In genomic region chr17:78206421-78206820, GRCm38 (mm10) we compare ENCODE assay signal across 14 mouse cellular contexts. TPM values are rescaled to one million over a fixed set of nuclear protein-coding genes. Genes with fewer than 3 reads are reported as not detected.
DNase-seq lines count a peak whose midpoint lies in the region; ATAC-seq and TF ChIP-seq lines count a peak whose summit lies in the region.
"Had no signal": no experiment of that assay in that cellular context is flagged by ENCODE, and none has a peak within 500 bp of the region (broad histone marks: within the 10 kb centered on the region; RNA-seq: fewer than 3 reads in every experiment).

No protein-coding gene starts in this region.

- H3K4me1 ChIP-seq in kidney, embryonic 15.5 days, result peaks cover 56% of the 10 kb centered on the region
- peaks cover 53% of the 10 kb centered on the region for H3K4me1 ChIP-seq in limb, embryonic 14.5 days (ENCODE audit: control insufficient read depth, insufficient read depth, low read length)
- H3K4me1 ChIP-seq in intestine, embryonic 16.5 days (ENCODE audit: control insufficient read depth, insufficient read depth, low read length), result peaks cover 42% of the 10 kb centered on the region

- H3K4me3 ChIP-seq in kidney, embryonic 15.5 days (replicated peaks), result no peak overlapping the region
- H3K4me3 ChIP-seq in limb, embryonic 14.5 days (replicated peaks; ENCODE audit: low read length), result no peak overlapping the region
- no peak overlapping the region for H3K4me3 ChIP-seq in intestine, embryonic 16.5 days (ENCODE audit: low read length)
- H3K4me3 ChIP-seq: forebrain, embryonic 15.5 days; heart, embryonic 12.5 days; midbrain, embryonic 10.5 days had no signal

- 0 out of 2 replicates have a peak overlapping the region, but pooled peaks have one; percentile 18 for H3K27ac ChIP-seq in kidney, embryonic 15.5 days
- no peak overlapping the region for H3K27ac ChIP-seq in limb, embryonic 14.5 days (replicated peaks; ENCODE audit: low read depth, low read length)
- H3K27ac ChIP-seq in intestine, embryonic 16.5 days (ENCODE audit: low read length), result no peak overlapping the region
- H3K27ac ChIP-seq: forebrain, embryonic 15.5 days; hindbrain, postnatal 0 days; midbrain, embryonic 10.5 days had no signal

- peak; percentile 69 for DNase-seq in adrenal gland, postnatal 14 days
- DNase-seq in adrenal gland, adult 8-10 months, result no peak
- DNase-seq in kidney, adult 18-20 months, result no peak
- peak; percentile 57 for DNase-seq in limb, embryonic 14.5 days (ENCODE audit: low spot score)
- DNase-seq in testis, postnatal 14 days (ENCODE audit: low spot score), result peak; percentile 22
- no peak for DNase-seq in frontal cortex, postnatal 14 days (ENCODE audit: low spot score in 2 of 2)
- DNase-seq: layer of hippocampus, adult 9-11 months; thymus, adult 2 months had no signal

- WGBS in kidney, embryonic 15.5 days, result 24% methylated on average over 2 of the region's 2 CpGs
- 6% methylated on average over 2 of the region's 2 CpGs for WGBS in limb, embryonic 14.5 days
- WGBS in intestine, embryonic 16.5 days, result 27% methylated on average over 2 of the region's 2 CpGs

- no peaks in the 10 kb centered on the region for H3K9me3 ChIP-seq in kidney, embryonic 15.5 days (replicated peaks)
- H3K9me3 ChIP-seq in limb, embryonic 14.5 days (ENCODE audit: control insufficient read depth, low read length), result no peaks in the 10 kb centered on the region
- no peaks in the 10 kb centered on the region for H3K9me3 ChIP-seq in intestine, embryonic 16.5 days (ENCODE audit: control insufficient read depth, low read length)
- H3K9me3 ChIP-seq: forebrain, embryonic 15.5 days; heart, embryonic 12.5 days; midbrain, embryonic 10.5 days had no signal

- TF ChIP-seq POLR2A in limb, embryonic 14.5 days (IDR thresholded peaks at IDR 0.05; ENCODE audit: borderline replicate concordance, extremely low read depth, insufficient read depth, insufficient read length), result no peak

- H3K27me3 ChIP-seq in kidney, embryonic 15.5 days, result no peaks in the 10 kb centered on the region
- no peaks in the 10 kb centered on the region for H3K27me3 ChIP-seq in limb, embryonic 14.5 days (ENCODE audit: control insufficient read depth, insufficient read depth, low read length)
- H3K27me3 ChIP-seq in intestine, embryonic 16.5 days (replicated peaks; ENCODE audit: control insufficient read depth, insufficient read depth, low read length), result no peaks in the 10 kb centered on the region
- H3K27me3 ChIP-seq: forebrain, embryonic 15.5 days had no signal

- H3K36me3 ChIP-seq in kidney, embryonic 15.5 days, result no peaks in the 10 kb centered on the region
- 0 out of 2 replicates have a peak, but pooled peaks cover 3% of the 10 kb centered on the region for H3K36me3 ChIP-seq in limb, embryonic 14.5 days (ENCODE audit: control insufficient read depth, insufficient read depth, low read length)
- H3K36me3 ChIP-seq in intestine, embryonic 16.5 days (ENCODE audit: control insufficient read depth, insufficient read depth, low read length), result no peaks in the 10 kb centered on the region
- H3K36me3 ChIP-seq: forebrain, embryonic 15.5 days; heart, embryonic 12.5 days had no signal

- no peak overlapping the region for H3K4me2 ChIP-seq in kidney, embryonic 15.5 days
- H3K4me2 ChIP-seq in limb, embryonic 14.5 days (replicated peaks; ENCODE audit: low read depth, low read length, severe bottlenecking), result no peak overlapping the region
- no peak overlapping the region for H3K4me2 ChIP-seq in intestine, embryonic 16.5 days (ENCODE audit: low read depth, low read length)
- H3K4me2 ChIP-seq: forebrain, embryonic 15.5 days; heart, embryonic 12.5 days had no signal

- no peak overlapping the region for H3K9ac ChIP-seq in kidney, embryonic 15.5 days
- no peak overlapping the region for H3K9ac ChIP-seq in limb, embryonic 14.5 days (ENCODE audit: low read depth, low read length, severe bottlenecking)
- H3K9ac ChIP-seq in intestine, embryonic 16.5 days (ENCODE audit: low read depth, low read length), result no peak overlapping the region
- H3K9ac ChIP-seq: forebrain, embryonic 15.5 days; heart, embryonic 12.5 days had no signal

- no peak for ATAC-seq in kidney, embryonic 15.5 days (replicated peaks; ENCODE audit: low FRiP score)
- peak; percentile 34; the same call in 1 of the 2 replicates for ATAC-seq in limb, embryonic 14.5 days (ENCODE audit: low FRiP score, low read depth)
- no peak; the same call in 1 of the 2 replicates for ATAC-seq in intestine, embryonic 16.5 days
- ATAC-seq: forebrain, embryonic 15.5 days; hindbrain, postnatal 0 days had no signal

RNA-seq across cellular contexts. Expression of gene Crim1, which starts 6.4 kb away (rescaled TPM):
- total RNA-seq in adrenal gland, postnatal 14 days (2021), result 31.4 and 36.7 TPM in 2 replicates
- 10 to 100 TPM; 36.6 to 49.5 (median 41.8) TPM for total RNA-seq in adrenal gland, adult 8-10 months (2022)
- 6.2 and 6.5 TPM in 2 replicates for polyA plus RNA-seq in kidney, embryonic 15.5 days (2015; fragmentation: Nextera tagmentation; extraction: Ambion mirVana)
- 22.9 and 29.9 TPM in 2 replicates for polyA plus RNA-seq in limb, embryonic 14.5 days (2012; rRNA removed)
- 10.5 and 13.9 TPM in 2 replicates for polyA plus RNA-seq in limb, embryonic 14.5 days (2014; fragmentation: Nextera tagmentation; extraction: Ambion mirVana)
- 3.9 and 4.0 TPM in 2 replicates for polyA plus RNA-seq in intestine, embryonic 16.5 days (2015; fragmentation: Nextera tagmentation; extraction: Ambion mirVana)

Comparison
In these comparisons a context has a peak if more than half of its experiments do, and no peak if none do; other contexts are left out.
1. DNase-seq: peak in adrenal gland, postnatal 14 days (single experiment), limb, embryonic 14.5 days (single experiment) and testis, postnatal 14 days (single experiment); none in adrenal gland, adult 8-10 months (single experiment), kidney, adult 18-20 months (single experiment) and frontal cortex, postnatal 14 days (0 of 2).